Mouse (Mus musculus) G1E (cell line): ENCODE results near the gene Usp18. TPM values are rescaled to one million over a fixed set of nuclear protein-coding genes. Genes with fewer than 3 reads are reported as not detected.

ENCODE experiments used
- ATAC-seq: 2 replicates; pipeline ENCODE4 v1.8.0; 2016; ENCODE audit warnings: mild to moderate bottlenecking; ENCODE audit not compliant: insufficient number of reproducible peaks, poor library complexity, low FRiP score, severe bottlenecking; ENCODE audit errors: extremely low read depth
- DNase-seq: peaks from one replicate; pipeline ENCODE4 v3.0.0; 2012; ENCODE audit warnings: low spot score
- H3K27me3 ChIP-seq: 2 replicates; pipeline ENCODE4 v1.6.1; 2012; ENCODE audit warnings: mild to moderate bottlenecking, low read length, inconsistent platforms; ENCODE audit not compliant: insufficient read depth
- H3K36me3 ChIP-seq: replicated peaks from 2 replicates; pipeline ENCODE3; 2012; ENCODE audit warnings: mild to moderate bottlenecking, inconsistent platforms
- H3K4me1 ChIP-seq: 2 replicates; pipeline ENCODE4 v1.6.1; 2012; ENCODE audit warnings: low read depth, low read length, inconsistent platforms, mixed read lengths; ENCODE audit not compliant: insufficient read depth
- H3K4me3 ChIP-seq: 2 replicates; pipeline ENCODE4 v1.5.1; 2012; ENCODE audit warnings: low read depth, mild to moderate bottlenecking, inconsistent platforms, low read length, moderate library complexity, mixed read lengths
- H3K9me3 ChIP-seq: replicated peaks from 2 replicates; pipeline ENCODE4 v1.6.1; 2012; ENCODE audit warnings: inconsistent platforms
- CTCF ChIP-seq: IDR thresholded peaks from 2 replicates; pipeline ENCODE4 v1.5.1; 2012; ENCODE audit warnings: low read depth, low read length, inconsistent platforms, mixed read lengths
- GATA1 ChIP-seq: IDR thresholded peaks from 2 replicates; pipeline ENCODE4 v1.6.1; 2012; ENCODE audit warnings: borderline replicate concordance, low read length, inconsistent platforms, mixed read lengths
- GATA2 ChIP-seq: IDR thresholded peaks from 2 replicates; pipeline ENCODE4 v1.6.1; 2012; ENCODE audit warnings: low read depth, low read length, inconsistent platforms, borderline replicate concordance
- POLR2AphosphoS5 ChIP-seq: IDR thresholded peaks from 2 replicates; pipeline ENCODE4 v1.6.1; 2012; ENCODE audit warnings: low read depth, low read length, inconsistent platforms; ENCODE audit not compliant: insufficient replicate concordance
- TAL1 ChIP-seq: conservative IDR thresholded peaks from 2 replicates; pipeline ENCODE4 v1.6.1; 2012; ENCODE audit warnings: low read depth, low read length, inconsistent platforms, mixed read lengths
- polyA plus RNA-seq: library from polyadenylated mRNA; stranded (reverse); fragments of >175 nt; gene quantifications from 2 replicates; pipeline ENCODE4 v1.2.3, GENCODE M21; 2012
- total RNA-seq, 2 experiments: library from RNA; stranded (forward) in 1 of 2; stranded (reverse) in 1 of 2; fragments of 200-1000 nt in 1 of 2; fragments of >200 nt in 1 of 2; fragmentation: Nextera tagmentation in 1 of 2; gene quantifications; 2 replicates each; pipeline ENCODE4 v1.2.3; 2014 to 2017

Usp18 gene
- total and polyA plus RNA-seq, 3 experiments, result 0.41 to 13.8 (median 2.3) TPM

GRCm38 (mm10) chr6:121250406-121250805 is 4.7 kb downstream of the Usp18 start:
- peaks cover 5% of the 10 kb centered on the region for H3K36me3 ChIP-seq
- TF ChIP-seq TAL1, result no peak
- no peak for TF ChIP-seq POLR2AphosphoS5
- TF ChIP-seq GATA2, result no peak
- TF ChIP-seq GATA1, result no peak
- no peak for TF ChIP-seq CTCF
- no peak for ATAC-seq

DNA sequence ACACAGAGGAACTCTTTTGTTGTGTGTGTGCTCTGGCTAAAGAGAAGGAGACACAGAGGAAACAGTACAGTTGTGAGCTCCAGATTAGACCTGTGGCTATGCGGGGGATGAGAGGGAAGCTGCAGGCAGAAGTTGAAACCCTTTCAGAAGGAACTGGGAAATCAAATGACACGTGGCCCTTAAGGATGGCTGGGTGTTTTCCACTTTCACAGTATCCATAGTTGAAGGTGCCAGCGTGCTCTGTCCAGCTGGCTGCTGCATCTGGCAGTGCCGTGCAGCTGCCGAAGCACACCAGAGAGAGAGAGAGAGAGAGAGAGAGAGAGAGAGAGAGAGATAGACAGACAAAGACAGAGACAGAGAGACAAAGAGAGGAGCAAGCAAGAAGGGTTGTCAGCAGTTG is 5.5 kb downstream of the Usp18 start:
- H3K4me3 ChIP-seq, result no peak overlapping the region
- no peak for TF ChIP-seq TAL1
- TF ChIP-seq GATA2, result no peak
- no peak for TF ChIP-seq GATA1
- no peak for TF ChIP-seq POLR2AphosphoS5
- no peak for TF ChIP-seq CTCF
- no peaks in the 10 kb centered on the region for H3K9me3 ChIP-seq
- peaks cover 5% of the 10 kb centered on the region for H3K36me3 ChIP-seq
- peaks cover 29% of the 10 kb centered on the region for H3K4me1 ChIP-seq
- DNase-seq (no peak), ATAC-seq (no peak)
- H3K27me3 ChIP-seq, result peaks cover 17% of the 10 kb centered on the region

More at GRCm38 (mm10) chr6:121250406-121250805, 4.7 kb downstream of the Usp18 start:
- Histone ChIP-seq H3K4me1 (peaks cover 28% of the 10 kb centered on the region), H3K27me3 (peaks cover 14% of the 10 kb centered on the region), H3K4me3 (no peak overlapping the region), H3K9me3 (no peaks in the 10 kb centered on the region)
- DNase-seq, result no peak

GRCm38 (mm10) chr6:121260548-121260947 is 14.8 kb downstream of the Usp18 start:
- peaks cover 2% of the 10 kb centered on the region; the same call in 1 of the 2 replicates for H3K27me3 ChIP-seq
- ATAC-seq (no peak; the same call in 1 of the 2 replicates), DNase-seq (peak; percentile 36)
- H3K36me3 ChIP-seq, result peaks cover 25% of the 10 kb centered on the region
- H3K9me3 ChIP-seq, result no peaks in the 10 kb centered on the region
- no peak overlapping the region for H3K4me3 ChIP-seq
- peaks cover 11% of the 10 kb centered on the region for H3K4me1 ChIP-seq
- TF ChIP-seq GATA2 (no peak), CTCF (peak; percentile 60)

- DNase-seq (no peak), ATAC-seq (0 out of 2 replicates have a peak, but pooled peaks have one; percentile 15)
- H3K36me3 ChIP-seq, result peaks cover 27% of the 10 kb centered on the region
Measured at GRCm38 (mm10) chr6:121261233-121261632, 15.5 kb downstream of the Usp18 start.

GRCm38 (mm10) chr6:121262004-121262403 is 16.3 kb downstream of the Usp18 start:
- no peak overlapping the region for H3K4me3 ChIP-seq
- no peaks in the 10 kb centered on the region for H3K9me3 ChIP-seq
- DNase-seq, result no peak
- H3K4me1 ChIP-seq, result peaks cover 7% of the 10 kb centered on the region
- H3K36me3 ChIP-seq, result peaks cover 30% of the 10 kb centered on the region
- no peak for TF ChIP-seq GATA1
- TF ChIP-seq TAL1, result no peak
- TF ChIP-seq CTCF, result no peak
- no peak for TF ChIP-seq GATA2
- TF ChIP-seq POLR2AphosphoS5, result no peak
- no peaks in the 10 kb centered on the region for H3K27me3 ChIP-seq
- no peak for ATAC-seq

More at GRCm38 (mm10) chr6:121261233-121261632, 15.5 kb downstream of the Usp18 start:
- TF ChIP-seq POLR2AphosphoS5 (no peak), TAL1 (no peak), GATA2 (no peak), CTCF (no peak), GATA1 (no peak)
- H3K9me3 ChIP-seq, result no peaks in the 10 kb centered on the region
- H3K4me3 ChIP-seq, result no peak overlapping the region
- peaks cover 7% of the 10 kb centered on the region for H3K4me1 ChIP-seq
- H3K27me3 ChIP-seq, result no peaks in the 10 kb centered on the region

GRCm38 (mm10) chr6:121262496-121262895 is 16.8 kb downstream of the Usp18 start:
- DNase-seq (no peak), ATAC-seq (no peak)
- Histone ChIP-seq H3K27me3 (no peaks in the 10 kb centered on the region), H3K9me3 (no peaks in the 10 kb centered on the region), H3K36me3 (peaks cover 30% of the 10 kb centered on the region), H3K4me3 (no peak overlapping the region), H3K4me1 (peaks cover 7% of the 10 kb centered on the region)
- TF ChIP-seq GATA1, result no peak
- no peak for TF ChIP-seq GATA2
- no peak for TF ChIP-seq CTCF
- no peak for TF ChIP-seq POLR2AphosphoS5
- TF ChIP-seq TAL1, result no peak

DNA sequence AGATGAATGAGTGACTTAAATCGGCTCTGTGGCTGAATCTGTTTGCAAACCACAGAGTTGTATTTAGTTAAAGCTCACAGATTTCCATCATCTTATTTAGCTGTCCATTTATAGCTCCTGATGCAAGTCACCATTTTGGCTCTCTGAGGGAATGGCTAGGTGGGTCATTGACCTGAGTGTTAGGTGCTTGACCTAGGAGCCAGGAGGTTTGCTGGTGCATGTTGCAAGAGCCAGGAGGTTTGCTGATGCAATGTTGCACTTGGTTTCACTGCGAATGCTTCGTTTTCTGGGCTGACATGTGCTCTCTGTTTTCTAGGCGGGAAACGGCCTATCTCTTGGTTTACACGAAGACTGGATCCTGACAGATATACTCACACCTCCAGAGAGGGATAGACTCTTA is 24.4 kb downstream of the Usp18 start:
- TF ChIP-seq TAL1 (no peak), POLR2AphosphoS5 (no peak), GATA2 (no peak), GATA1 (no peak), CTCF (no peak)

More for the DNA sequence above, 24.4 kb downstream of the Usp18 start:
- H3K4me3 ChIP-seq, result no peak overlapping the region
- H3K27me3 ChIP-seq, result no peaks in the 10 kb centered on the region
- peaks cover 21% of the 10 kb centered on the region for H3K36me3 ChIP-seq
- peaks cover 16% of the 10 kb centered on the region for H3K4me1 ChIP-seq
- ATAC-seq (no peak), DNase-seq (no peak)
- H3K9me3 ChIP-seq, result no peaks in the 10 kb centered on the region
